Mouse (Mus musculus): ENCODE data around the gene Slc6a9. TPM values are rescaled to one million over a fixed set of nuclear protein-coding genes. Genes with fewer than 3 reads are reported as not detected.

Slc6a9 gene
- total and polyA plus RNA-seq, 2 experiments: 11.0 to 51.0 TPM

DNA sequence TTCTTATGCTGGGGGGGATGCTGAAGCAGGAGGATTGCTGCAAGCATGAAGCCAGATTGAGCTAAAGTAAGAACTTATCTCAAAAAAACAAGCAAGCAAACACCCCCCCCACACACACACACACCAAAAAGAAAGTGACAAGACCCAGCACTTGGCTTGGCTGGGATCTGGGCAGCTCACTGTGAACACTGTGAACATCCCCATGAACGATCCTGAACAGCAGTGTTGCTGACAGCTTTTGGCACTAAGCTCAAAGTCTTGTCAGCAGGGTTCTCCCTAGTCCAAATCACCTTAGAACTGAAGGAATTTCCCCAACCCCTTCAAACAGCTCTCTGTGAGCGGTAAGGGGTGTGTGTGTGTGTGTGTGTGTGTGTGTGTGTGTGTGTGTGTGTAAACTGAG is 89.1 kb downstream of the Slc6a9 start:
- no peaks in the 10 kb centered on the region for H3K79me2 ChIP-seq (ENCODE audit: control insufficient read depth, insufficient read depth, low read length)
- WGBS: 72% methylated on average over 2 of the region's 2 CpGs
- peaks cover 13% of the 10 kb centered on the region for H3K27me3 ChIP-seq (ENCODE audit: control insufficient read depth, insufficient read depth, low read length)
- H3K9ac ChIP-seq (ENCODE audit: low read depth, low read length): no peak overlapping the region
- H3K4me3 ChIP-seq (ENCODE audit: insufficient read depth, low read depth, low read length): no peak overlapping the region
- 0 out of 2 replicates have a peak, but pooled peaks cover 4% of the 10 kb centered on the region for H3K4me1 ChIP-seq (ENCODE audit: control insufficient read depth, insufficient read depth, low read length)
- no peaks in the 10 kb centered on the region for H3K36me3 ChIP-seq (ENCODE audit: control insufficient read depth, insufficient read depth, low read length)
- no peak overlapping the region for H3K27ac ChIP-seq (replicated peaks; ENCODE audit: insufficient read depth, low read depth, low read length)
- TF ChIP-seq POLR2A (IDR thresholded peaks at IDR 0.05; ENCODE audit: extremely low read depth, insufficient read depth, low read length) (no peak), CTCF (IDR thresholded peaks at IDR 0.05; ENCODE audit: low read depth, low read length) (no peak)
- DNase-seq (ENCODE audit: extremely low read depth, low read depth, low spot score): no peak

Other genes starting within 250 kb of the Slc6a9 start
- 16.7 and 16.8 TPM in 2 replicates for gene Dmap1, start 152.2 kb upstream of the Slc6a9 start, total RNA-seq (2014; rRNA removed)
- gene Dmap1, start 152.2 kb upstream of the Slc6a9 start, polyA plus RNA-seq (2012; rRNA removed): 11.3 and 13.3 TPM in 2 replicates
- gene Gm12845, start 110.1 kb upstream of the Slc6a9 start, total RNA-seq (2014; rRNA removed): not detected in 2 replicates
- gene Gm12845, start 110.1 kb upstream of the Slc6a9 start, polyA plus RNA-seq (2012; rRNA removed): not detected in 2 replicates
- not detected in 2 replicates for gene Klf17, start 68.9 kb upstream of the Slc6a9 start, total RNA-seq (2014; rRNA removed)
- gene Klf17, start 68.9 kb upstream of the Slc6a9 start, polyA plus RNA-seq (2012; rRNA removed): not detected in 2 replicates
- gene Ccdc24, start 38.1 kb downstream of the Slc6a9 start, total RNA-seq (2014; rRNA removed): not detected in 2 replicates
- gene Ccdc24, start 38.1 kb downstream of the Slc6a9 start, polyA plus RNA-seq (2012; rRNA removed): 0.51 and 0.54 TPM in 2 replicates
- 0.18 and 0.34 TPM in 2 replicates for gene B4galt2, start 49.0 kb downstream of the Slc6a9 start, total RNA-seq (2014; rRNA removed)
- gene B4galt2, start 49.0 kb downstream of the Slc6a9 start, polyA plus RNA-seq (2012; rRNA removed): 0.29 and 0.80 TPM in 2 replicates
- 124 and 163 TPM in 2 replicates for gene Atp6v0b, start 52.8 kb downstream of the Slc6a9 start, total RNA-seq (2014; rRNA removed)
- gene Atp6v0b, start 52.8 kb downstream of the Slc6a9 start, polyA plus RNA-seq (2012; rRNA removed): 238 and 244 TPM in 2 replicates
- gene Dph2, start 57.5 kb downstream of the Slc6a9 start, total RNA-seq (2014; rRNA removed): 1.7 and 1.9 TPM in 2 replicates
- gene Dph2, start 57.5 kb downstream of the Slc6a9 start, polyA plus RNA-seq (2012; rRNA removed): 6.9 and 10.2 TPM in 2 replicates
- 3.5 and 5.2 TPM in 2 replicates for gene Ipo13, start 80.5 kb downstream of the Slc6a9 start, total RNA-seq (2014; rRNA removed)
- 16.1 and 23.5 TPM in 2 replicates for gene Ipo13, start 80.5 kb downstream of the Slc6a9 start, polyA plus RNA-seq (2012; rRNA removed)
- not detected in 2 replicates for gene Artn, start 95.3 kb downstream of the Slc6a9 start, total RNA-seq (2014; rRNA removed)
- 0.07 TPM in 1 of 2 replicates, not detected in the other for gene Artn, start 95.3 kb downstream of the Slc6a9 start, polyA plus RNA-seq (2012; rRNA removed)